ENCODE assay signal across 18 mouse cellular contexts in genomic region chr5:92920984-92921383, GRCm38 (mm10).
"Had no signal": no experiment of that assay in that cellular context is flagged by ENCODE, and none has a peak within 500 bp of the region (broad histone marks: within the 10 kb centered on the region; RNA-seq: fewer than 3 reads in every experiment).

No protein-coding gene starts in this region.

- DNase-seq: lung, adult 18-20 months; lung, embryonic 14.5 days; lung, postnatal 10 days; lung, postnatal 4 days; midbrain, embryonic 14.5 days; retina, postnatal 1 day; right cerebral cortex, adult 18-20 months; right cerebral cortex, postnatal 25 days; right cerebral cortex, postnatal 4 days; spleen, adult 18-20 months; thymus, adult 18-20 months; thymus, postnatal 14 days; thymus, postnatal 36 days had no signal

- H3K9me3 ChIP-seq: midbrain, embryonic 10.5 days; midbrain, embryonic 12.5 days; neural tube, embryonic 13.5 days; neural tube, embryonic 15.5 days had no signal

- H3K9ac ChIP-seq: lung, embryonic 14.5 days; midbrain, embryonic 12.5 days; neural tube, embryonic 13.5 days; neural tube, embryonic 15.5 days had no signal

- H3K36me3 ChIP-seq: neural tube, embryonic 13.5 days; neural tube, embryonic 15.5 days had no signal

- H3K27ac ChIP-seq: midbrain, embryonic 10.5 days; midbrain, embryonic 12.5 days; neural tube, embryonic 13.5 days; neural tube, embryonic 15.5 days had no signal

- H3K4me3 ChIP-seq: midbrain, embryonic 10.5 days; midbrain, embryonic 12.5 days; neural tube, embryonic 13.5 days; neural tube, embryonic 15.5 days had no signal

- ATAC-seq: midbrain, embryonic 16.5 days had no signal

- H3K27me3 ChIP-seq: midbrain, embryonic 12.5 days; neural tube, embryonic 13.5 days; neural tube, embryonic 15.5 days had no signal

- H3K4me2 ChIP-seq: lung, embryonic 14.5 days; midbrain, embryonic 12.5 days; neural tube, embryonic 13.5 days; neural tube, embryonic 15.5 days had no signal
